Mouse (Mus musculus) midbrain, embryonic 16.5 days (tissue): ENCODE results near the gene Jmjd1c. TPM values are rescaled to one million over a fixed set of nuclear protein-coding genes. Genes with fewer than 3 reads are reported as not detected.
A peak's percentile ranks its signal among the peaks of the same experiment; 100 is the strongest.

Source experiments
- ATAC-seq: fragments of 200-750 bp; cut with Nextera tagmentation; 2 replicates; pipeline ENCODE4 v1.8.0; 2017; ENCODE audit warnings: moderate TSS enrichment
- H3K27ac ChIP-seq: fragments of 300-500 bp; sonication (generic); 2 replicates; pipeline ENCODE4 v1.5.1; 2014; ENCODE audit warnings: mild to moderate bottlenecking, low read length, mixed read lengths
- H3K27me3 ChIP-seq: fragments of 300-500 bp; sonication (generic); 2 replicates; pipeline ENCODE4 v1.6.1; 2014; ENCODE audit warnings: low read depth, low read length, mixed read lengths; ENCODE audit not compliant: control insufficient read depth, insufficient read depth
- H3K36me3 ChIP-seq: fragments of 300-500 bp; sonication (generic); 2 replicates; pipeline ENCODE4 v1.6.1; 2014; ENCODE audit warnings: mild to moderate bottlenecking, low read length, moderate library complexity, mixed read lengths; ENCODE audit not compliant: control insufficient read depth, insufficient read depth
- H3K4me1 ChIP-seq: fragments of 300-500 bp; sonication (generic); 2 replicates; pipeline ENCODE4 v1.6.1; 2014; ENCODE audit warnings: mild to moderate bottlenecking, low read length, mixed read lengths; ENCODE audit not compliant: control insufficient read depth, insufficient read depth
- H3K4me2 ChIP-seq: fragments of 300-500 bp; sonication (generic); 2 replicates; pipeline ENCODE4 v1.6.1; 2014; ENCODE audit warnings: mild to moderate bottlenecking, low read length, mixed read lengths
- H3K4me3 ChIP-seq: fragments of 300-500 bp; sonication (generic); 2 replicates; pipeline ENCODE4 v1.5.1; 2014; ENCODE audit warnings: low read depth, mild to moderate bottlenecking, low read length, moderate library complexity, mixed read lengths
- H3K9ac ChIP-seq: fragments of 300-500 bp; sonication (generic); 2 replicates; pipeline ENCODE4 v1.6.1; 2014; ENCODE audit warnings: low read depth, low read length, mixed read lengths
- H3K9me3 ChIP-seq: fragments of 300-500 bp; sonication (generic); replicated peaks from 2 replicates; pipeline ENCODE4 v1.6.1; 2014; ENCODE audit warnings: mild to moderate bottlenecking, low read length, mixed read lengths; ENCODE audit not compliant: control insufficient read depth, poor library complexity, severe bottlenecking
- WGBS: fragments of 180-500 bp; shearing (Covaris S2); extraction: QIAGEN DNeasy Blood & Tissue Kit; methylation state at CpG from one replicate; pipeline ENCODE4 v1.1.7; 2014; 5-methylcytosine and 5-hydroxymethylcytosine counted together
- polyA plus RNA-seq: library from polyadenylated mRNA; unstranded; fragments of >200 nt; fragmentation: Nextera tagmentation; extraction: Ambion mirVana; gene quantifications from 2 replicates; pipeline ENCODE4 v1.2.1, GENCODE M21; 2015

The Jmjd1c gene
- polyA plus RNA-seq, 1 experiment from 2014 or later: 41.7 TPM

- WGBS: 48% methylated on average over 3 of the region's 3 CpGs
Observed at GRCm38 (mm10) chr10:67066421-67066820, 29.5 kb upstream of the Jmjd1c start.

GRCm38 (mm10) chr10:67069013-67069412 lies 26.9 kb upstream of the Jmjd1c start:
- Histone ChIP-seq H3K27ac (no peak overlapping the region), H3K4me3 (no peak overlapping the region), H3K9ac (no peak overlapping the region), H3K4me1 (peaks cover 12% of the 10 kb centered on the region), H3K36me3 (no peaks in the 10 kb centered on the region), H3K9me3 (no peaks in the 10 kb centered on the region), H3K27me3 (no peaks in the 10 kb centered on the region), H3K4me2 (no peak overlapping the region)
- WGBS: 96% methylated on average over 10 of the region's 10 CpGs
- no peak for ATAC-seq

More at GRCm38 (mm10) chr10:67066421-67066820, 29.5 kb upstream of the Jmjd1c start:
- H3K4me1 ChIP-seq: peaks cover 19% of the 10 kb centered on the region
- H3K27me3 ChIP-seq: no peaks in the 10 kb centered on the region
- no peaks in the 10 kb centered on the region for H3K36me3 ChIP-seq
- no peak overlapping the region for H3K4me2 ChIP-seq
- peak overlapping the region; percentile 55 for H3K27ac ChIP-seq
- H3K9ac ChIP-seq: no peak overlapping the region
- no peak for ATAC-seq
- no peak overlapping the region for H3K4me3 ChIP-seq
- no peaks in the 10 kb centered on the region for H3K9me3 ChIP-seq

GRCm38 (mm10) chr10:67071389-67071788 lies 24.5 kb upstream of the Jmjd1c start:
- Histone ChIP-seq H3K4me2 (no peak overlapping the region), H3K4me1 (peaks cover 3% of the 10 kb centered on the region), H3K27me3 (no peaks in the 10 kb centered on the region), H3K36me3 (no peaks in the 10 kb centered on the region), H3K9ac (no peak overlapping the region), H3K4me3 (no peak overlapping the region), H3K27ac (no peak overlapping the region), H3K9me3 (no peaks in the 10 kb centered on the region)
- no peak for ATAC-seq
- 82% methylated on average over 4 of the region's 4 CpGs for WGBS

- 88% methylated on average over 5 of the region's 5 CpGs for WGBS
- no peak overlapping the region for H3K27ac ChIP-seq
Observed at GRCm38 (mm10) chr10:67071884-67072283, 24.0 kb upstream of the Jmjd1c start.

GRCm38 (mm10) chr10:67072600-67072999 lies 23.3 kb upstream of the Jmjd1c start:
- WGBS: 95% methylated on average over 4 of the region's 4 CpGs

More at GRCm38 (mm10) chr10:67071884-67072283, 24.0 kb upstream of the Jmjd1c start:
- Histone ChIP-seq H3K9ac (no peak overlapping the region), H3K27me3 (no peaks in the 10 kb centered on the region), H3K9me3 (no peaks in the 10 kb centered on the region), H3K4me1 (peaks cover 4% of the 10 kb centered on the region), H3K36me3 (no peaks in the 10 kb centered on the region), H3K4me3 (no peak overlapping the region), H3K4me2 (no peak overlapping the region)
- no peak for ATAC-seq

GRCm38 (mm10) chr10:67073577-67073976 lies 22.3 kb upstream of the Jmjd1c start:
- H3K27ac ChIP-seq: no peak overlapping the region
- H3K9me3 ChIP-seq: no peaks in the 10 kb centered on the region
- ATAC-seq: no peak
- no peak overlapping the region for H3K4me3 ChIP-seq
- no peaks in the 10 kb centered on the region for H3K36me3 ChIP-seq
- H3K4me2 ChIP-seq: no peak overlapping the region
- H3K4me1 ChIP-seq: peaks cover 4% of the 10 kb centered on the region
- no peaks in the 10 kb centered on the region for H3K27me3 ChIP-seq
- WGBS: over 99% methylated on average over 8 of the region's 8 CpGs
- H3K9ac ChIP-seq: no peak overlapping the region

More at GRCm38 (mm10) chr10:67072600-67072999, 23.3 kb upstream of the Jmjd1c start:
- Histone ChIP-seq H3K36me3 (no peaks in the 10 kb centered on the region), H3K4me2 (no peak overlapping the region), H3K27ac (no peak overlapping the region), H3K27me3 (no peaks in the 10 kb centered on the region), H3K4me3 (no peak overlapping the region), H3K4me1 (peaks cover 4% of the 10 kb centered on the region), H3K9ac (no peak overlapping the region), H3K9me3 (no peaks in the 10 kb centered on the region)
- ATAC-seq: no peak

- peak; percentile 56; the same call in 1 of the 2 replicates for ATAC-seq
- H3K4me2 ChIP-seq: peak overlapping the region; percentile 12; the same call in 1 of the 2 replicates
- no peaks in the 10 kb centered on the region for H3K36me3 ChIP-seq
- H3K4me3 ChIP-seq: no peak overlapping the region
- WGBS: 57% methylated on average over 21 of the region's 21 CpGs
- no peak overlapping the region for H3K9ac ChIP-seq
- no peaks in the 10 kb centered on the region for H3K27me3 ChIP-seq
- no peak overlapping the region for H3K27ac ChIP-seq
- peaks cover 4% of the 10 kb centered on the region for H3K4me1 ChIP-seq
- no peaks in the 10 kb centered on the region for H3K9me3 ChIP-seq
Observed at GRCm38 (mm10) chr10:67075931-67076878, 19.7 kb upstream of the Jmjd1c start.

GRCm38 (mm10) chr10:67079030-67079429 lies 16.9 kb upstream of the Jmjd1c start:
- no peak for ATAC-seq
- Histone ChIP-seq H3K9ac (no peak overlapping the region), H3K27me3 (no peaks in the 10 kb centered on the region), H3K4me3 (no peak overlapping the region), H3K36me3 (no peaks in the 10 kb centered on the region), H3K27ac (no peak overlapping the region), H3K4me1 (peaks cover 4% of the 10 kb centered on the region), H3K4me2 (no peak overlapping the region), H3K9me3 (no peaks in the 10 kb centered on the region)
- 50% methylated on average over 4 of the region's 4 CpGs for WGBS
